Mouse (Mus musculus) bone marrow, adult 2 months (tissue): ENCODE results near the gene Sltm.

Source experiments
- CTCF ChIP-seq: fragments of 200-500 bp; IDR thresholded peaks from 2 replicates; pipeline ENCODE4 v1.5.1; 2011; ENCODE audit warnings: low read length, control low read depth; ENCODE audit not compliant: control insufficient read depth, insufficient read depth
- POLR2A ChIP-seq: fragments of 200-500 bp; IDR thresholded peaks from 2 replicates; pipeline ENCODE4 v1.6.1; 2011; ENCODE audit warnings: low read depth, mild to moderate bottlenecking, control low read depth, low read length, borderline replicate concordance; ENCODE audit not compliant: control insufficient read depth

GRCm38 (mm10) chr9:70551524-70551923 lies 9.0 kb downstream of the Sltm start:
- no peak for TF ChIP-seq POLR2A
- TF ChIP-seq CTCF, result no peak
